Mouse (Mus musculus): ENCODE results near the gene Nox3. TPM values are rescaled to one million over a fixed set of nuclear protein-coding genes. Genes with fewer than 3 reads are reported as not detected.

Nox3 gene
- polyA plus RNA-seq (2015; fragmentation: Nextera tagmentation; extraction: Ambion mirVana): not detected in 2 replicates

- H3K4me1 ChIP-seq: no peaks in the 10 kb centered on the region
- H3K27me3 ChIP-seq: no peaks in the 10 kb centered on the region
- no peak within 1 kb of the TSS for H3K4me2 ChIP-seq (replicated peaks)
- no peaks in the 10 kb centered on the region for H3K9me3 ChIP-seq (replicated peaks)
- H3K36me3 ChIP-seq: no peaks in the 10 kb centered on the region
- no peak within 1 kb of the TSS for H3K9ac ChIP-seq
- ATAC-seq (ENCODE audit: insufficient number of reproducible peaks, low FRiP score, low TSS enrichment, low read depth): no peak
- H3K4me3 ChIP-seq (replicated peaks): no peak within 1 kb of the TSS
- H3K27ac ChIP-seq (replicated peaks): no peak within 1 kb of the TSS
- 89% methylated on average over 9 of the region's 9 CpGs for WGBS
These were observed at the start of gene Nox3 for GRCm38 (mm10) chr17:3696161-3696560. Gene Nox3 (minus strand): TSS chr17:3696261.

- H3K27me3 ChIP-seq: no peaks in the 10 kb centered on the region
- no peak overlapping the region for H3K27ac ChIP-seq (replicated peaks)
- H3K4me1 ChIP-seq: no peaks in the 10 kb centered on the region; the same call in 1 of the 2 replicates
- no peak for ATAC-seq (ENCODE audit: insufficient number of reproducible peaks, low FRiP score, low TSS enrichment, low read depth)
- no peak overlapping the region for H3K9ac ChIP-seq
- H3K4me2 ChIP-seq (replicated peaks): no peak overlapping the region
- no peak overlapping the region for H3K4me3 ChIP-seq (replicated peaks)
- no peaks in the 10 kb centered on the region for H3K9me3 ChIP-seq (replicated peaks)
- 60% methylated on average over 2 of the region's 2 CpGs for WGBS
- H3K36me3 ChIP-seq: no peaks in the 10 kb centered on the region
These were observed 48.3 kb upstream of the Nox3 start for GRCm38 (mm10) chr17:3744402-3744801.

GRCm38 (mm10) chr17:3736936-3737335, 40.9 kb upstream of the Nox3 start:
- Histone ChIP-seq H3K27me3 (no peaks in the 10 kb centered on the region), H3K4me3 (replicated peaks) (no peak overlapping the region), H3K27ac (replicated peaks) (no peak overlapping the region), H3K36me3 (no peaks in the 10 kb centered on the region), H3K9me3 (replicated peaks) (no peaks in the 10 kb centered on the region), H3K4me2 (replicated peaks) (no peak overlapping the region), H3K9ac (no peak overlapping the region), H3K4me1 (no peaks in the 10 kb centered on the region)
- ATAC-seq (ENCODE audit: insufficient number of reproducible peaks, low FRiP score, low TSS enrichment, low read depth): no peak
- WGBS: 42% methylated on average over 2 of the region's 2 CpGs

GRCm38 (mm10) chr17:3734286-3734685, 38.2 kb upstream of the Nox3 start:
- no peak for ATAC-seq (ENCODE audit: insufficient number of reproducible peaks, low FRiP score, low TSS enrichment, low read depth)
- no peaks in the 10 kb centered on the region for H3K27me3 ChIP-seq
- no peaks in the 10 kb centered on the region for H3K36me3 ChIP-seq
- H3K4me2 ChIP-seq (replicated peaks): no peak overlapping the region
- no peak overlapping the region for H3K27ac ChIP-seq (replicated peaks)
- no peak overlapping the region for H3K4me3 ChIP-seq (replicated peaks)
- H3K4me1 ChIP-seq: no peaks in the 10 kb centered on the region
- H3K9me3 ChIP-seq (replicated peaks): no peaks in the 10 kb centered on the region
- no peak overlapping the region for H3K9ac ChIP-seq

- 88% methylated on average over 1 of the region's 1 CpGs for WGBS
- Histone ChIP-seq H3K9me3 (replicated peaks) (no peaks in the 10 kb centered on the region), H3K4me2 (replicated peaks) (no peak overlapping the region), H3K4me1 (no peaks in the 10 kb centered on the region), H3K27me3 (no peaks in the 10 kb centered on the region), H3K4me3 (replicated peaks) (no peak overlapping the region), H3K36me3 (no peaks in the 10 kb centered on the region), H3K9ac (no peak overlapping the region), H3K27ac (replicated peaks) (no peak overlapping the region)
- no peak; the same call in 1 of the 2 replicates for ATAC-seq (ENCODE audit: insufficient number of reproducible peaks, low FRiP score, low TSS enrichment, low read depth)
These were observed 9.4 kb upstream of the Nox3 start for GRCm38 (mm10) chr17:3705350-3705930.

DNA sequence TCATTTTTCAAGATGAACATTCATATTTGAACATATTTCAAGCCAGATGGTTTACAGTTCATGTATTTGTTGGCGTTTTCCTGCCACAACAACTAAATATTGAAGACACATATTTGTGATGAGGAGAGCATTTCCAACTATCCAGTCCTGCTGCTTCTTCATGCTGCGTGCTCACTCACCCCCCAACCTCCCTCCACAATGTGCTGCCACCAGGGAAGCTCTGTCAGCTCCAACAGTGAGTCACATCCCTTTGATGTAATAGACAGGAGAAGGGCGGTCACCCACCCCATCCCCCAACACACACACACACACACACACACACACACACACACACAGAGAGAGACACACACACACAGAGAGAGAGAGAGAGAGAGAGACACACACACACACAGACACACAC, 6.3 kb upstream of the Nox3 start:
- no peak overlapping the region for H3K9ac ChIP-seq
- H3K4me3 ChIP-seq (replicated peaks): no peak overlapping the region
- no peaks in the 10 kb centered on the region for H3K4me1 ChIP-seq
- H3K27ac ChIP-seq (replicated peaks): no peak overlapping the region
- H3K36me3 ChIP-seq: no peaks in the 10 kb centered on the region
- no peak overlapping the region for H3K4me2 ChIP-seq (replicated peaks)
- no peak for ATAC-seq (ENCODE audit: insufficient number of reproducible peaks, low FRiP score, low TSS enrichment, low read depth)
- no peaks in the 10 kb centered on the region for H3K27me3 ChIP-seq
- WGBS: 40% methylated on average over 3 of the region's 3 CpGs
- H3K9me3 ChIP-seq (replicated peaks): no peaks in the 10 kb centered on the region

DNA sequence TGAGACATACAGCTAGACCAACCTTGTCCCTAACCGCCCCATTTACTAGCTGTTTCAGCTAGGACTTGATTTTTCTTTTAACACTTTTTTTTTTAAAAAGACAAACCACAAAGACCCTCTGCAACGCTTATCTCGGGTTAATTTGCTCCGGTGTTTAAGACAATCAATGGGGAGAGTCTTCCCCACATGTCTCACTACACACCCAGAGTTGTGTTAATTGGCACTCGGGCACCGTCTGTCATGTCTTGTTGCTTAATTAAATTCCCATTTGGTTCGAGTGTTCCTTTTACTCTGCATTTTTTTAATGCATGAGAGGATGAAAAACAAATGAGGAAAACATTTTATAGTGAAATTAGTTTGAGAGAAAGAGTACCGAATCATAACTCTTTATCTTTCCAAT, 3.2 kb downstream of the Nox3 start:
- Histone ChIP-seq H3K9ac (no peak overlapping the region), H3K4me3 (replicated peaks) (no peak overlapping the region), H3K9me3 (replicated peaks) (no peaks in the 10 kb centered on the region), H3K36me3 (no peaks in the 10 kb centered on the region), H3K27ac (replicated peaks) (no peak overlapping the region), H3K27me3 (no peaks in the 10 kb centered on the region), H3K4me2 (replicated peaks) (no peak overlapping the region), H3K4me1 (no peaks in the 10 kb centered on the region)
- WGBS: 66% methylated on average over 8 of the region's 8 CpGs
- no peak for ATAC-seq (ENCODE audit: insufficient number of reproducible peaks, low FRiP score, low TSS enrichment, low read depth)

GRCm38 (mm10) chr17:3690499-3691258, 5.4 kb downstream of the Nox3 start:
- Histone ChIP-seq H3K9ac (no peak overlapping the region), H3K4me1 (no peaks in the 10 kb centered on the region)
- 42% methylated on average over 8 of the region's 8 CpGs for WGBS

GRCm38 (mm10) chr17:3683662-3684061, 12.4 kb downstream of the Nox3 start:
- ATAC-seq (ENCODE audit: insufficient number of reproducible peaks, low FRiP score, low TSS enrichment, low read depth): no peak
- H3K4me1 ChIP-seq: no peaks in the 10 kb centered on the region
- no peaks in the 10 kb centered on the region for H3K36me3 ChIP-seq
- no peak overlapping the region for H3K27ac ChIP-seq (replicated peaks)
- no peak overlapping the region for H3K4me2 ChIP-seq (replicated peaks)
- no peaks in the 10 kb centered on the region for H3K27me3 ChIP-seq
- H3K9ac ChIP-seq: no peak overlapping the region
- H3K9me3 ChIP-seq (replicated peaks): no peaks in the 10 kb centered on the region
- no peak overlapping the region for H3K4me3 ChIP-seq (replicated peaks)
- WGBS: 47% methylated on average over 3 of the region's 3 CpGs

More at GRCm38 (mm10) chr17:3690499-3691258, 5.4 kb downstream of the Nox3 start:
- H3K27ac ChIP-seq (replicated peaks): no peak overlapping the region
- ATAC-seq (ENCODE audit: insufficient number of reproducible peaks, low FRiP score, low TSS enrichment, low read depth): no peak
- no peaks in the 10 kb centered on the region for H3K9me3 ChIP-seq (replicated peaks)
- H3K27me3 ChIP-seq: no peaks in the 10 kb centered on the region
- no peak overlapping the region for H3K4me2 ChIP-seq (replicated peaks)
- no peak overlapping the region for H3K4me3 ChIP-seq (replicated peaks)
- H3K36me3 ChIP-seq: no peaks in the 10 kb centered on the region

GRCm38 (mm10) chr17:3669226-3669625, 26.8 kb downstream of the Nox3 start:
- 71% methylated on average over 4 of the region's 4 CpGs for WGBS
- H3K4me1 ChIP-seq: no peaks in the 10 kb centered on the region
- H3K4me3 ChIP-seq (replicated peaks): no peak overlapping the region
- no peak for ATAC-seq (ENCODE audit: insufficient number of reproducible peaks, low FRiP score, low TSS enrichment, low read depth)
- H3K36me3 ChIP-seq: no peaks in the 10 kb centered on the region
- H3K9ac ChIP-seq: no peak overlapping the region
- no peaks in the 10 kb centered on the region for H3K9me3 ChIP-seq (replicated peaks)
- H3K4me2 ChIP-seq (replicated peaks): no peak overlapping the region
- no peaks in the 10 kb centered on the region for H3K27me3 ChIP-seq
- no peak overlapping the region for H3K27ac ChIP-seq (replicated peaks)

GRCm38 (mm10) chr17:3667287-3667686, 28.8 kb downstream of the Nox3 start:
- H3K4me3 ChIP-seq (replicated peaks): no peak overlapping the region
- no peaks in the 10 kb centered on the region for H3K9me3 ChIP-seq (replicated peaks)
- no peak overlapping the region for H3K9ac ChIP-seq
- H3K36me3 ChIP-seq: no peaks in the 10 kb centered on the region
- H3K4me2 ChIP-seq (replicated peaks): no peak overlapping the region
- 87% methylated on average over 4 of the region's 4 CpGs for WGBS
- H3K27ac ChIP-seq (replicated peaks): no peak overlapping the region
- H3K4me1 ChIP-seq: no peaks in the 10 kb centered on the region
- no peak for ATAC-seq (ENCODE audit: insufficient number of reproducible peaks, low FRiP score, low TSS enrichment, low read depth)
- H3K27me3 ChIP-seq: no peaks in the 10 kb centered on the region

DNA sequence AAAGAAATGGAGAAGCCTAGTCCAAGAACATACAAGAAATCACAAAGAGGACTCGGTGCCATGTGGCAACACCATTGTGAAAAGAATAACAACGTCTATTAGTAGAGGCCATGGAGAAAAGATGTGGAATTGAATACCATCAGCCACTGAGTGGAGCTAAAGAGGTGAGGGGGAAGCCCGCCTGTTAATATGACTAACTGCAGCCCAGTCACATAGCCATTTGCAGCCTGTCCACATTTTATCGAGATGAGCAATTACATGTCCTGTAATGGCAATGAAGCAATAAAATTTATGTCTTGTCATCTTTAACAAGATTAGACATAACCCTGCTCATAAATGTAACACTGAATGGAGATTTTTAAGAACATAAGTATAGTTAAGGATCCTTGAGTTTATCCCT, 30.7 kb downstream of the Nox3 start:
- no peak overlapping the region for H3K9ac ChIP-seq
- no peak overlapping the region for H3K4me3 ChIP-seq (replicated peaks)
- H3K9me3 ChIP-seq (replicated peaks): no peaks in the 10 kb centered on the region
- no peak overlapping the region for H3K4me2 ChIP-seq (replicated peaks)
- no peak for ATAC-seq (ENCODE audit: insufficient number of reproducible peaks, low FRiP score, low TSS enrichment, low read depth)
- H3K4me1 ChIP-seq: no peaks in the 10 kb centered on the region
- 80% methylated on average over 4 of the region's 4 CpGs for WGBS
- no peaks in the 10 kb centered on the region for H3K27me3 ChIP-seq
- H3K36me3 ChIP-seq: no peaks in the 10 kb centered on the region
- no peak overlapping the region for H3K27ac ChIP-seq (replicated peaks)

Measured in embryonic facial prominence, embryonic 15.5 days (tissue).